In the genomic region with DNA sequence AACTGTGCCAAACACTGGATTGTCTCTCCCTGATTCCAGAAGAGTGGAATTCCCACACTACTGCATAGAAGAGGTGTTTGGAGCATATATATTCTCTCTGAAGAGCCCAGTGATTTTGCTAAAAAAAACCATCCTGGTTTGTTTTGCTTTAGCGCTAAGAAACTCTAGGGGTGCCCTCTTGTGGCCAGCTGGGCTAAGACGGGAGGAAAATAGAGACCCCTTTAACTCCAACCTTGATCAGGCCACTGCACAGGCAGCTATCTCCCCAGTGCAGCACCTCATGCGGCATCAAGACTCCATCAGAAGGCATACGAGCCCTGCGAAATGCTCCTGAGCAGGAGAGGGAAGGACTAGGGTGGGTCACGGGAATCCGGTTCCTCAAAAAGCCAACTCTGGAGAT, we compare ENCODE assay signal across 8 mouse cellular contexts. TPM values are rescaled to one million over a fixed set of nuclear protein-coding genes. Genes with fewer than 3 reads are reported as not detected.
DNase-seq lines count a peak whose midpoint lies in the region; ATAC-seq lines count a peak whose summit lies in the region.

No protein-coding gene starts in this region.

- 8% methylated on average over 7 of the region's 7 CpGs for WGBS in forebrain, embryonic 15.5 days
- 10% methylated on average over 7 of the region's 7 CpGs for WGBS in hindbrain, embryonic 15.5 days
- 5% methylated on average over 7 of the region's 7 CpGs for WGBS in limb, embryonic 10.5 days
- 10% methylated on average over 7 of the region's 7 CpGs for WGBS in midbrain, embryonic 10.5 days

- peaks cover 5% of the 10 kb centered on the region for H3K27me3 ChIP-seq in forebrain, embryonic 15.5 days
- H3K27me3 ChIP-seq in hindbrain, embryonic 15.5 days: peaks cover 3% of the 10 kb centered on the region; the same call in 1 of the 2 replicates
- H3K27me3 ChIP-seq in limb, embryonic 10.5 days (ENCODE audit: low read depth, poor library complexity, severe bottlenecking): peaks cover 41% of the 10 kb centered on the region; the same call in 1 of the 2 replicates
- peaks cover 17% of the 10 kb centered on the region for H3K27me3 ChIP-seq in midbrain, embryonic 10.5 days (ENCODE audit: low read depth, poor library complexity, severe bottlenecking)

- no peak for ATAC-seq in forebrain, embryonic 15.5 days (replicated peaks)
- ATAC-seq in hindbrain, embryonic 15.5 days (ENCODE audit: low FRiP score, low read depth): no peak

- H3K4me2 ChIP-seq in forebrain, embryonic 15.5 days (replicated peaks): peak overlapping the region; percentile 24
- H3K4me2 ChIP-seq in hindbrain, embryonic 15.5 days: peak overlapping the region; percentile 44

- no peaks in the 10 kb centered on the region for H3K9me3 ChIP-seq in forebrain, embryonic 15.5 days
- H3K9me3 ChIP-seq in hindbrain, embryonic 15.5 days: no peaks in the 10 kb centered on the region
- no peaks in the 10 kb centered on the region for H3K9me3 ChIP-seq in limb, embryonic 10.5 days (replicated peaks)
- no peaks in the 10 kb centered on the region for H3K9me3 ChIP-seq in midbrain, embryonic 10.5 days (replicated peaks)

- H3K9ac ChIP-seq in forebrain, embryonic 15.5 days (replicated peaks): no peak overlapping the region
- peak overlapping the region; percentile 16; the same call in 1 of the 2 replicates for H3K9ac ChIP-seq in hindbrain, embryonic 15.5 days

- H3K4me1 ChIP-seq in forebrain, embryonic 15.5 days: peaks cover 14% of the 10 kb centered on the region
- peaks cover 9% of the 10 kb centered on the region; the same call in 1 of the 2 replicates for H3K4me1 ChIP-seq in hindbrain, embryonic 15.5 days (replicated peaks)
- H3K4me1 ChIP-seq in limb, embryonic 10.5 days: peaks cover 15% of the 10 kb centered on the region
- H3K4me1 ChIP-seq in midbrain, embryonic 10.5 days: peaks cover 7% of the 10 kb centered on the region

- peak; percentile 59 to 86 for DNase-seq in heart, adult 18-20 months
- DNase-seq in heart, postnatal 25 days (ENCODE audit: low spot score): no peak
- peak; percentile 69 for DNase-seq in cerebellum, adult 11-12 months
- peak; percentile 71 for DNase-seq in limb, embryonic 10.5 days (ENCODE audit: low spot score)
- peak; percentile 61 for DNase-seq in midbrain, embryonic 10.5 days (ENCODE audit: low spot score)
- peak; percentile 38 to 66 for DNase-seq in spleen, postnatal 14 days (ENCODE audit: low spot score in 2 of 2)

- H3K27ac ChIP-seq in forebrain, embryonic 15.5 days (replicated peaks): no peak overlapping the region
- H3K27ac ChIP-seq in hindbrain, embryonic 15.5 days (replicated peaks): no peak overlapping the region
- H3K27ac ChIP-seq in limb, embryonic 10.5 days: peak overlapping the region; percentile 27; the same call in 1 of the 2 replicates
- H3K27ac ChIP-seq in midbrain, embryonic 10.5 days (replicated peaks): no peak overlapping the region

- intact Hi-C loops in heart, postnatal 25 days (cut with DNase I): loop anchor here (1.0 kb wide), 1 partner anchor 83 kb away; no protein-coding TSS in a partner anchor

- no peaks in the 10 kb centered on the region for H3K36me3 ChIP-seq in forebrain, embryonic 15.5 days
- H3K36me3 ChIP-seq in hindbrain, embryonic 15.5 days: no peaks in the 10 kb centered on the region
- H3K36me3 ChIP-seq in limb, embryonic 10.5 days: no peaks in the 10 kb centered on the region
- no peaks in the 10 kb centered on the region for H3K36me3 ChIP-seq in midbrain, embryonic 10.5 days

- H3K4me3 ChIP-seq in forebrain, embryonic 15.5 days: peak overlapping the region; percentile 12
- peak overlapping the region; percentile 20 for H3K4me3 ChIP-seq in hindbrain, embryonic 15.5 days
- H3K4me3 ChIP-seq in limb, embryonic 10.5 days: peak overlapping the region; percentile 43
- peak overlapping the region; percentile 32 for H3K4me3 ChIP-seq in midbrain, embryonic 10.5 days

RNA-seq across cellular contexts. Expression of a gene that starts 6.3 kb away (rescaled TPM):
- not detected for total RNA-seq in heart, adult 18-20 months (2021)
- total RNA-seq in heart, postnatal 25 days (2021): not detected
- polyA plus RNA-seq in forebrain, embryonic 15.5 days (2015; fragmentation: Nextera tagmentation; extraction: Ambion mirVana): not detected in 2 replicates
- 0.35 and 0.72 TPM in 2 replicates for polyA plus RNA-seq in hindbrain, embryonic 15.5 days (2015; fragmentation: Nextera tagmentation; extraction: Ambion mirVana)
- 0.05 TPM in 1 of 2 replicates, not detected in the other for polyA plus RNA-seq in limb, embryonic 10.5 days (2016; fragmentation: Nextera tagmentation; extraction: Ambion mirVana)
- not detected in 2 replicates for polyA plus RNA-seq in midbrain, embryonic 10.5 days (2016; fragmentation: Nextera tagmentation; extraction: Ambion mirVana)

RNA-seq across cellular contexts. Expression of a gene that starts 24.7 kb away (rescaled TPM):
- total RNA-seq in heart, adult 18-20 months (2021): not detected
- not detected for total RNA-seq in heart, postnatal 25 days (2021)
- polyA plus RNA-seq in forebrain, embryonic 15.5 days (2015; fragmentation: Nextera tagmentation; extraction: Ambion mirVana): 2.2 and 3.6 TPM in 2 replicates
- polyA plus RNA-seq in hindbrain, embryonic 15.5 days (2015; fragmentation: Nextera tagmentation; extraction: Ambion mirVana): 4.7 and 6.5 TPM in 2 replicates
- polyA plus RNA-seq in limb, embryonic 10.5 days (2016; fragmentation: Nextera tagmentation; extraction: Ambion mirVana): 0.28 and 0.39 TPM in 2 replicates
- polyA plus RNA-seq in midbrain, embryonic 10.5 days (2016; fragmentation: Nextera tagmentation; extraction: Ambion mirVana): 0.17 and 0.25 TPM in 2 replicates

RNA-seq across cellular contexts. Expression of a gene that starts 28.1 kb away (rescaled TPM):
- total RNA-seq in heart, adult 18-20 months (2021): under 1 TPM; 0.23 to 0.27 TPM
- total RNA-seq in heart, postnatal 25 days (2021): under 1 TPM in 1 of 2 experiments, not detected in 1; 0.21 TPM
- polyA plus RNA-seq in forebrain, embryonic 15.5 days (2015; fragmentation: Nextera tagmentation; extraction: Ambion mirVana): 0.31 and 0.38 TPM in 2 replicates
- 0.40 and 0.42 TPM in 2 replicates for polyA plus RNA-seq in hindbrain, embryonic 15.5 days (2015; fragmentation: Nextera tagmentation; extraction: Ambion mirVana)
- polyA plus RNA-seq in limb, embryonic 10.5 days (2016; fragmentation: Nextera tagmentation; extraction: Ambion mirVana): 0.15 and 0.29 TPM in 2 replicates
- 0.07 and 0.14 TPM in 2 replicates for polyA plus RNA-seq in midbrain, embryonic 10.5 days (2016; fragmentation: Nextera tagmentation; extraction: Ambion mirVana)

RNA-seq across cellular contexts. Expression of a gene that starts 30.2 kb away (rescaled TPM):
- under 1 TPM in 1 of 2 experiments, not detected in 1; 0.15 TPM for total RNA-seq in heart, adult 18-20 months (2021)
- total RNA-seq in heart, postnatal 25 days (2021): under 1 TPM in 1 of 2 experiments, not detected in 1; 0.14 TPM
- polyA plus RNA-seq in forebrain, embryonic 15.5 days (2015; fragmentation: Nextera tagmentation; extraction: Ambion mirVana): 0.42 and 0.46 TPM in 2 replicates
- 0.87 and 0.98 TPM in 2 replicates for polyA plus RNA-seq in hindbrain, embryonic 15.5 days (2015; fragmentation: Nextera tagmentation; extraction: Ambion mirVana)
- 0.53 and 0.90 TPM in 2 replicates for polyA plus RNA-seq in limb, embryonic 10.5 days (2016; fragmentation: Nextera tagmentation; extraction: Ambion mirVana)
- 0.07 and 0.09 TPM in 2 replicates for polyA plus RNA-seq in midbrain, embryonic 10.5 days (2016; fragmentation: Nextera tagmentation; extraction: Ambion mirVana)

RNA-seq across cellular contexts. Expression of a gene that starts 47.2 kb away (rescaled TPM):
- total RNA-seq in heart, adult 18-20 months (2021): 1 to 10 TPM; 1.1 to 2.2 TPM
- 1 to 10 TPM; 1.6 to 1.8 TPM for total RNA-seq in heart, postnatal 25 days (2021)
- 0.05 TPM in 1 of 2 replicates, not detected in the other for polyA plus RNA-seq in forebrain, embryonic 15.5 days (2015; fragmentation: Nextera tagmentation; extraction: Ambion mirVana)
- polyA plus RNA-seq in hindbrain, embryonic 15.5 days (2015; fragmentation: Nextera tagmentation; extraction: Ambion mirVana): 0.34 and 0.44 TPM in 2 replicates
- polyA plus RNA-seq in limb, embryonic 10.5 days (2016; fragmentation: Nextera tagmentation; extraction: Ambion mirVana): 0.15 TPM in 1 of 2 replicates, not detected in the other
- 0.04 and 0.06 TPM in 2 replicates for polyA plus RNA-seq in midbrain, embryonic 10.5 days (2016; fragmentation: Nextera tagmentation; extraction: Ambion mirVana)
